9 mouse cellular contexts compared by ENCODE assay signal in the genomic region with DNA sequence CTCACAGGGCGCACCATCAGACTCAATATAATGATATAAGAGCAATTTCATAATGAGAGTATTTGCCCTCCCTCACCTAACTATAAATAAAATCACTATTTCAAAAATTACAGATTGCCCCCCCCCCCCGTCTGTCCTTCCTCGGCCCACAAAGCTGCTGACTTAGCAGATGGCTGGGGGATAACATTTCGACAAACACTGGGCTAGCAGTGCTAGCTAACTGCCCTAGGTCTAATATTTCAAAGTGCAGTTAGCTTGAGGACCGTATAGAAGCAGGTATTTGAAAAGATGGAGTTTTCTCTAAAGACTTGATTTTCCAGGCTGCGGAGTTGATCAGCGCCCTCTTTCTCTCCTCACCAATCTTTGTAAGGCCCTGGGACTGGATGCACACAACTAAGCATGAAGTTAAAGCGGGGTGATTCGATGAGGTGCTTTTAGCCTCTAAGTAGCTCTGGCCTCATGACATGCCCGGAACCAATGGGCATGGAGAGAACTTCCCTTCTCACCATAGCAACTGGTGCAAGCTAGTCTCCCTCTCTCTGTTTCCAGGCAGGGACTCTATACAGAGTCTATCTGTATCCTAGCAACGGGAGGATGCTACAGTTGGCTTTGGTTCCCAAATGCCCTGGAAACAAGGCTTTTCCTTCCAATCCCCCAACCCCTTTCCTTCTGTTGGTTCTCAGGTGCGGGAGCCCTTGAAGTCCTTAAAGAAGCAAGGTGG.
DNase-seq lines count a peak whose midpoint lies in the region; ATAC-seq and TF ChIP-seq lines count a peak whose summit lies in the region.
"Had no signal": no experiment of that assay in that cellular context is flagged by ENCODE, and none has a peak within 500 bp of the region (broad histone marks: within the 10 kb centered on the region; RNA-seq: fewer than 3 reads in every experiment).

No protein-coding gene starts in this region.

- H3K27me3 ChIP-seq in liver, embryonic 12.5 days (replicated peaks) = peaks cover 18% of the 10 kb centered on the region
- no peaks in the 10 kb centered on the region for H3K27me3 ChIP-seq in liver, postnatal 0 days (ENCODE audit: insufficient read depth, low read length)
- peaks cover 6% of the 10 kb centered on the region; the same call in 1 of the 2 replicates for H3K27me3 ChIP-seq in hindbrain, embryonic 13.5 days
- peaks cover 19% of the 10 kb centered on the region for H3K27me3 ChIP-seq in liver, embryonic 15.5 days
- 0 out of 2 replicates have a peak, but pooled peaks cover 3% of the 10 kb centered on the region for H3K27me3 ChIP-seq in heart, embryonic 11.5 days (ENCODE audit: control insufficient read depth, insufficient read depth, low read length)

- no peak for DNase-seq in liver, postnatal 0 days
- DNase-seq in right cerebral cortex, postnatal 36 days (ENCODE audit: low spot score in 2 of 2) = peak; percentile 59 to 61
- DNase-seq in thymus, postnatal 4 days = no peak
- no peak for DNase-seq in adrenal gland, adult 18-20 months (ENCODE audit: low spot score in 2 of 2)

- no peaks in the 10 kb centered on the region for H3K9me3 ChIP-seq in liver, embryonic 12.5 days (replicated peaks)
- no peaks in the 10 kb centered on the region for H3K9me3 ChIP-seq in liver, postnatal 0 days (ENCODE audit: low read length)
- no peaks in the 10 kb centered on the region for H3K9me3 ChIP-seq in hindbrain, embryonic 13.5 days
- H3K9me3 ChIP-seq in liver, embryonic 15.5 days (replicated peaks) = no peaks in the 10 kb centered on the region
- no peaks in the 10 kb centered on the region for H3K9me3 ChIP-seq in heart, embryonic 11.5 days (replicated peaks; ENCODE audit: control insufficient read depth, low read length)
- H3K9me3 ChIP-seq: megakaryocyte, embryonic 14.5 days had no signal

- TF ChIP-seq CTCF in liver, postnatal 0 days (IDR thresholded peaks at IDR 0.05; ENCODE audit: low read depth) = no peak

- TF ChIP-seq EP300 in liver, postnatal 0 days (IDR thresholded peaks at IDR 0.05; ENCODE audit: low read depth) = no peak

- WGBS in liver, embryonic 12.5 days (ENCODE audit: insufficient replicate concordance) = 57% methylated on average over 12 of the region's 12 CpGs
- WGBS in liver, postnatal 0 days (ENCODE audit: insufficient replicate concordance) = 60% methylated on average over 12 of the region's 12 CpGs
- WGBS in hindbrain, embryonic 13.5 days = 45% methylated on average over 12 of the region's 12 CpGs
- WGBS in liver, embryonic 15.5 days (ENCODE audit: insufficient replicate concordance) = 58% methylated on average over 12 of the region's 12 CpGs
- WGBS in heart, embryonic 11.5 days (ENCODE audit: insufficient replicate concordance) = 64% methylated on average over 12 of the region's 12 CpGs

- H3K36me3 ChIP-seq in liver, embryonic 12.5 days = no peaks in the 10 kb centered on the region
- H3K36me3 ChIP-seq in liver, postnatal 0 days (replicated peaks; ENCODE audit: insufficient read depth, low read length) = no peaks in the 10 kb centered on the region
- no peaks in the 10 kb centered on the region for H3K36me3 ChIP-seq in hindbrain, embryonic 13.5 days
- H3K36me3 ChIP-seq in liver, embryonic 15.5 days (replicated peaks) = no peaks in the 10 kb centered on the region
- no peaks in the 10 kb centered on the region for H3K36me3 ChIP-seq in heart, embryonic 11.5 days (ENCODE audit: control insufficient read depth, insufficient read depth, low read length)

- H3K4me3 ChIP-seq in liver, embryonic 12.5 days = no peak overlapping the region
- no peak overlapping the region for H3K4me3 ChIP-seq in liver, postnatal 0 days (ENCODE audit: low read depth, low read length)
- no peak overlapping the region for H3K4me3 ChIP-seq in hindbrain, embryonic 13.5 days
- H3K4me3 ChIP-seq in liver, embryonic 15.5 days (replicated peaks) = no peak overlapping the region
- no peak overlapping the region for H3K4me3 ChIP-seq in heart, embryonic 11.5 days (ENCODE audit: low read depth, low read length)
- H3K4me3 ChIP-seq: megakaryocyte, embryonic 14.5 days had no signal

- H3K9ac ChIP-seq in liver, embryonic 12.5 days = peak overlapping the region; percentile 68; the same call in 1 of the 2 replicates
- no peak overlapping the region for H3K9ac ChIP-seq in liver, postnatal 0 days (replicated peaks)
- H3K9ac ChIP-seq in hindbrain, embryonic 13.5 days = no peak overlapping the region
- 0 out of 2 replicates have a peak overlapping the region, but pooled peaks have one; percentile 35 for H3K9ac ChIP-seq in liver, embryonic 15.5 days
- H3K9ac ChIP-seq in heart, embryonic 11.5 days (ENCODE audit: low read depth, low read length) = no peak overlapping the region

- ATAC-seq in liver, embryonic 12.5 days = no peak
- ATAC-seq in liver, postnatal 0 days = no peak
- peak; percentile 67 for ATAC-seq in hindbrain, embryonic 13.5 days (ENCODE audit: low FRiP score)
- ATAC-seq in liver, embryonic 15.5 days (ENCODE audit: insufficient read depth) = no peak
- no peak for ATAC-seq in heart, embryonic 11.5 days (replicated peaks; ENCODE audit: insufficient number of reproducible peaks, low FRiP score, low TSS enrichment)

- no peak overlapping the region for H3K27ac ChIP-seq in liver, embryonic 12.5 days
- no peak overlapping the region for H3K27ac ChIP-seq in liver, postnatal 0 days (ENCODE audit: low read depth)
- H3K27ac ChIP-seq in hindbrain, embryonic 13.5 days = no peak overlapping the region
- no peak overlapping the region for H3K27ac ChIP-seq in liver, embryonic 15.5 days (replicated peaks)
- no peak overlapping the region for H3K27ac ChIP-seq in heart, embryonic 11.5 days (ENCODE audit: low read depth, low read length)

- H3K4me1 ChIP-seq in liver, embryonic 12.5 days = peaks cover 48% of the 10 kb centered on the region
- no peaks in the 10 kb centered on the region for H3K4me1 ChIP-seq in liver, postnatal 0 days (ENCODE audit: insufficient read depth)
- H3K4me1 ChIP-seq in hindbrain, embryonic 13.5 days (replicated peaks) = peaks cover 32% of the 10 kb centered on the region
- H3K4me1 ChIP-seq in liver, embryonic 15.5 days (replicated peaks) = peaks cover 41% of the 10 kb centered on the region
- H3K4me1 ChIP-seq in heart, embryonic 11.5 days (ENCODE audit: control insufficient read depth, insufficient read depth, low read length) = peaks cover 3% of the 10 kb centered on the region; the same call in 1 of the 2 replicates

- peak overlapping the region; percentile 72 for H3K4me2 ChIP-seq in liver, embryonic 12.5 days
- no peak overlapping the region for H3K4me2 ChIP-seq in liver, postnatal 0 days (ENCODE audit: low read depth, low read length)
- H3K4me2 ChIP-seq in hindbrain, embryonic 13.5 days = no peak overlapping the region
- H3K4me2 ChIP-seq in liver, embryonic 15.5 days = peak overlapping the region; percentile 65; the same call in 1 of the 2 replicates
- no peak overlapping the region for H3K4me2 ChIP-seq in heart, embryonic 11.5 days

Comparison
In these comparisons a context has a peak if more than half of its experiments do, and no peak if none do; other contexts are left out.
1. H3K4me2 ChIP-seq: peak in liver, embryonic 12.5 days (single experiment) and liver, embryonic 15.5 days (single experiment); none in liver, postnatal 0 days (single experiment), hindbrain, embryonic 13.5 days (single experiment) and heart, embryonic 11.5 days (single experiment).
2. H3K9ac ChIP-seq: peak in liver, embryonic 12.5 days (single experiment) and liver, embryonic 15.5 days (single experiment); none in liver, postnatal 0 days (single experiment), hindbrain, embryonic 13.5 days (single experiment) and heart, embryonic 11.5 days (single experiment).
3. DNase-seq: peak in right cerebral cortex, postnatal 36 days (2 of 2); none in liver, postnatal 0 days (single experiment), thymus, postnatal 4 days (single experiment) and adrenal gland, adult 18-20 months (0 of 2).